Mouse (Mus musculus) embryonic facial prominence, embryonic 14.5 days (tissue): ENCODE measurements around the gene Vmn1r183. TPM values are rescaled to one million over a fixed set of nuclear protein-coding genes. Genes with fewer than 3 reads are reported as not detected.
A peak's percentile ranks its signal among the peaks of the same experiment; 100 is the strongest.

Experiments
- ATAC-seq: fragments of 200-750 bp; cut with Nextera tagmentation; 2 replicates; pipeline ENCODE4 v1.8.0; 2017; ENCODE audit warnings: low read depth, moderate number of reproducible peaks, moderate TSS enrichment
- DNase-seq: peaks from one replicate; pipeline ENCODE4 v3.0.0-alpha.2; 2015; ENCODE audit warnings: low spot score
- H3K27ac ChIP-seq: fragments of 300-500 bp; sonication (generic); replicated peaks from 2 replicates; pipeline ENCODE4 v1.5.1; 2014; ENCODE audit warnings: low read depth, mild to moderate bottlenecking, low read length, moderate library complexity
- H3K27me3 ChIP-seq: fragments of 300-500 bp; sonication (generic); replicated peaks from 2 replicates; pipeline ENCODE4 v1.6.1; 2014; ENCODE audit warnings: low read length; ENCODE audit not compliant: control insufficient read depth, insufficient read depth
- H3K36me3 ChIP-seq: fragments of 300-500 bp; sonication (generic); 2 replicates; pipeline ENCODE4 v1.6.1; 2014; ENCODE audit warnings: low read length, mixed read lengths; ENCODE audit not compliant: control insufficient read depth, insufficient read depth
- H3K4me1 ChIP-seq: fragments of 300-500 bp; sonication (generic); 2 replicates; pipeline ENCODE4 v1.6.1; 2014; ENCODE audit warnings: antibody characterized with exemption, low read length; ENCODE audit not compliant: control insufficient read depth, insufficient read depth
- H3K4me2 ChIP-seq: fragments of 300-500 bp; sonication (generic); 2 replicates; pipeline ENCODE4 v1.6.1; 2014; ENCODE audit warnings: low read depth, mild to moderate bottlenecking, low read length, moderate library complexity, mixed read lengths
- H3K4me3 ChIP-seq: fragments of 300-500 bp; sonication (generic); 2 replicates; pipeline ENCODE4 v1.5.1; 2014; ENCODE audit warnings: low read depth, mild to moderate bottlenecking, low read length
- H3K9ac ChIP-seq: fragments of 300-500 bp; sonication (generic); 2 replicates; pipeline ENCODE4 v1.6.1; 2014; ENCODE audit warnings: low read depth, mild to moderate bottlenecking, low read length, moderate library complexity, mixed read lengths
- H3K9me3 ChIP-seq: fragments of 300-500 bp; sonication (generic); 2 replicates; pipeline ENCODE4 v1.6.1; 2016; ENCODE audit warnings: low read length; ENCODE audit not compliant: control insufficient read depth
- WGBS: fragments of 180-500 bp; shearing (Covaris S2); extraction: QIAGEN DNeasy Blood & Tissue Kit; methylation state at CpG from one replicate; pipeline ENCODE4 v1.1.7; 2014; 5-methylcytosine and 5-hydroxymethylcytosine counted together
- polyA plus RNA-seq: library from polyadenylated mRNA; unstranded; fragments of >200 nt; fragmentation: Nextera tagmentation; extraction: Ambion mirVana; gene quantifications from 2 replicates; pipeline ENCODE4 v1.2.1, GENCODE M21; 2014

The Vmn1r183 gene
- polyA plus RNA-seq, 1 experiment from 2014 or later = not detected

DNA sequence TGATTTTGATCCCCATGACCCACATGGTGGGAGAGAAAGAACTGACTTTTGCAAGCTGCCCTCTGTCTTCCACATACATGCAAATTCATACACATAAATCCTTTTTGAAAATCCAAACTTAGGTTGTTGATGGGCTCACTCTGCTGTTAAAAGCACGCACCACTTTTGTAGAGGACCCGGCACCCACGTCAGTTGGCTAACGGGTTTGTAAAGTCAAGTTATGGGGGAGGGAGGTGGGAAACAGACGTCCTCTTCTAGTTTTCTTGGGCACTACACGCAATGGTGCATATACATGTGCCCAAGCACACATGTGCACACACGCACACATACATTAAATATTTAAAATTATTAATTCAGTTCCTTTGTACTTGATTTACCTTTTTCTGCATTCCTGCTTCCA lies 57.8 kb downstream of the Vmn1r183 start:
- no peaks in the 10 kb centered on the region for H3K4me1 ChIP-seq
- no peaks in the 10 kb centered on the region for H3K27me3 ChIP-seq
- H3K27ac ChIP-seq = no peak overlapping the region
- H3K36me3 ChIP-seq = peaks cover 33% of the 10 kb centered on the region
- ATAC-seq (no peak), DNase-seq (no peak)
- no peak overlapping the region for H3K9ac ChIP-seq
- H3K9me3 ChIP-seq = peaks cover 41% of the 10 kb centered on the region
- H3K4me2 ChIP-seq = no peak overlapping the region
- 96% methylated on average over 7 of the region's 7 CpGs for WGBS
- H3K4me3 ChIP-seq = no peak overlapping the region

DNA sequence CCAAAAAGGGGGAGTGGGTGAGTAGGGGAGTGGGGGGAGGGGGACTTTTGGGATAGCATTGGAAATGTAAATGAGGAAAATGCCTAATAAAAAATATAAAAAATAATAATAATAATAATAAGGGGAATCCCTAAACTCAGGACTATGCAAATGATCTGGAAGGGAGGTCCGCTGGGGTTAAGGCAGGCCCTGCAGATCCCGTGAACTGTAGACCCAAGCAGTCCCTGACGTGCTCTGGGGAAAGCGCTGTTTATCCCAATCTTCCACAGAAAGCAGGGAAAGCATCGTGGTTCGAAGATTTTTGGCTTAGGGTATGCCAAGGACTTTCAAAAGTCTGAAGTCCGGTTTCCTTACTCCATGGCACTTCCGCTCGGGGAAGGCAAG lies 58.7 kb downstream of the Vmn1r183 start:
- WGBS = 2% methylated on average over 9 of the region's 9 CpGs
- H3K4me1 ChIP-seq = no peaks in the 10 kb centered on the region
- peak; percentile 27 for ATAC-seq
- H3K9me3 ChIP-seq = peaks cover 32% of the 10 kb centered on the region
- peaks cover 24% of the 10 kb centered on the region for H3K36me3 ChIP-seq
- H3K9ac ChIP-seq = peak overlapping the region; percentile 49
- peak overlapping the region; percentile 60 for H3K4me3 ChIP-seq
- H3K27me3 ChIP-seq = no peaks in the 10 kb centered on the region
- DNase-seq = no peak
- peak overlapping the region; percentile 61 for H3K4me2 ChIP-seq
- H3K27ac ChIP-seq = peak overlapping the region; percentile 80

GRCm38 (mm10) chr7:24112156-24112856 lies 59.3 kb downstream of the Vmn1r183 start, which contains the start of gene Zfp112:
Gene Zfp112, plus strand, starts transcription at chr7:24112314.
- Histone ChIP-seq H3K27me3 (no peaks in the 10 kb centered on the region), H3K9me3 (peaks cover 26% of the 10 kb centered on the region), H3K4me1 (no peaks in the 10 kb centered on the region), H3K9ac (peak within 1 kb of the TSS; percentile 76), H3K4me2 (peak within 1 kb of the TSS; percentile 61), H3K36me3 (peaks cover 19% of the 10 kb centered on the region), H3K27ac (peak within 1 kb of the TSS; percentile 80), H3K4me3 (peak within 1 kb of the TSS; percentile 60)
- DNase-seq (peak; percentile 98), ATAC-seq (peak; percentile 99)
- 1% methylated on average over 23 of the region's 23 CpGs for WGBS

- H3K36me3 ChIP-seq = peaks cover 12% of the 10 kb centered on the region
- no peaks in the 10 kb centered on the region for H3K4me1 ChIP-seq
- no peaks in the 10 kb centered on the region for H3K27me3 ChIP-seq
- peaks cover 19% of the 10 kb centered on the region for H3K9me3 ChIP-seq
- DNase-seq = peak; percentile 73
- H3K4me2 ChIP-seq = peak overlapping the region; percentile 61
- peak; percentile 22; the same call in 1 of the 2 replicates for ATAC-seq
- peak overlapping the region; percentile 60 for H3K4me3 ChIP-seq
- H3K9ac ChIP-seq = peak overlapping the region; percentile 76
- WGBS = 12% methylated on average over 12 of the region's 12 CpGs
- peak overlapping the region; percentile 77 for H3K27ac ChIP-seq
These were observed 59.9 kb downstream of the Vmn1r183 start for GRCm38 (mm10) chr7:24113001-24113400.

Other genes starting within 250 kb of the Vmn1r183 start
- gene Vmn1r175, start 242.6 kb upstream of the Vmn1r183 start, polyA plus RNA-seq = not detected in 2 replicates
- not detected in 2 replicates for gene Vmn1r176, start 215.9 kb upstream of the Vmn1r183 start, polyA plus RNA-seq
- gene Vmn1r177, start 186.8 kb upstream of the Vmn1r183 start, polyA plus RNA-seq = not detected in 2 replicates
- not detected in 2 replicates for gene Vmn1r178, start 161.2 kb upstream of the Vmn1r183 start, polyA plus RNA-seq
- gene Vmn1r179, start 126.3 kb upstream of the Vmn1r183 start, polyA plus RNA-seq = not detected in 2 replicates
- not detected in 2 replicates for gene Vmn1r180, start 102.6 kb upstream of the Vmn1r183 start, polyA plus RNA-seq
- gene Vmn1r181, start 78.6 kb upstream of the Vmn1r183 start, polyA plus RNA-seq = not detected in 2 replicates
- not detected in 2 replicates for gene V1rd19, start 51.6 kb upstream of the Vmn1r183 start, polyA plus RNA-seq
- gene Zfp180, start 28.7 kb downstream of the Vmn1r183 start, polyA plus RNA-seq = 21.3 and 22.0 TPM in 2 replicates
- 4.3 and 6.1 TPM in 2 replicates for gene Zfp112, start 59.1 kb downstream of the Vmn1r183 start, polyA plus RNA-seq
- gene Zfp235, start 80.9 kb downstream of the Vmn1r183 start, polyA plus RNA-seq = 17.2 and 18.3 TPM in 2 replicates
- 3.6 and 3.8 TPM in 2 replicates for gene Zfp114, start 121.8 kb downstream of the Vmn1r183 start, polyA plus RNA-seq
- 11.1 and 12.7 TPM in 2 replicates for gene Zfp111, start 158.2 kb downstream of the Vmn1r183 start, polyA plus RNA-seq
- 3.6 and 4.5 TPM in 2 replicates for gene Zfp109, start 184.3 kb downstream of the Vmn1r183 start, polyA plus RNA-seq
- gene Zfp108, start 201.5 kb downstream of the Vmn1r183 start, polyA plus RNA-seq = 4.3 and 5.6 TPM in 2 replicates
- 6.2 and 9.2 TPM in 2 replicates for gene Zfp93, start 217.2 kb downstream of the Vmn1r183 start, polyA plus RNA-seq
- gene Zfp61, start 248.0 kb downstream of the Vmn1r183 start, polyA plus RNA-seq = 29.8 and 29.9 TPM in 2 replicates